Mouse (Mus musculus) MEL-GATA-1-ER (cell line): ENCODE measurements at regions not wholly inside any gene's neighbourhood (a gene's known extent, or its start where the extent isn't known, plus 50 kb on each side); places are given as distances from the start of the nearest gene placed in this dataset.
"Not testable (repeated sequence)": the region's sequence is repeated elsewhere in the genome, so short reads cannot be mapped to it uniquely, and the experiment has no call there.

ENCODE experiments used
- DNase-seq: peaks from one replicate; pipeline ENCODE4 v3.0.0-alpha.2; 2012; ENCODE audit warnings: low read depth; ENCODE audit errors: extremely low read depth

- no peak for DNase-seq
Measured at GRCm38 (mm10) chr13:4935940-4936339, 327.0 kb upstream of the Akr1e1 start.

GRCm38 (mm10) chr13:4939849-4940248 lies 330.9 kb upstream of the Akr1e1 start:
- DNase-seq, result no peak

GRCm38 (mm10) chr13:4942490-4942889 lies 333.5 kb upstream of the Akr1e1 start:
- DNase-seq, result not testable (repeated sequence)

- DNase-seq, result no peak
Measured at GRCm38 (mm10) chr13:4943046-4943445, 334.1 kb upstream of the Akr1e1 start.

GRCm38 (mm10) chr13:4955384-4955783 lies 346.4 kb upstream of the Akr1e1 start:
- DNase-seq, result no peak

GRCm38 (mm10) chr13:4964824-4965223 lies 355.9 kb upstream of the Akr1e1 start:
- DNase-seq, result no peak

GRCm38 (mm10) chr13:4970081-4970892 lies 361.3 kb upstream of the Akr1e1 start:
- no peak for DNase-seq

GRCm38 (mm10) chr13:4971472-4972067 lies 362.6 kb upstream of the Akr1e1 start:
- no peak for DNase-seq

GRCm38 (mm10) chr13:4992876-4993275 lies 383.9 kb upstream of the Akr1e1 start:
- DNase-seq, result no peak

- DNase-seq, result no peak
Measured at GRCm38 (mm10) chr13:5008296-5008695, 399.3 kb upstream of the Akr1e1 start.

GRCm38 (mm10) chr13:5022439-5022838 lies 413.5 kb upstream of the Akr1e1 start:
- no peak for DNase-seq

- no peak for DNase-seq
Measured at GRCm38 (mm10) chr13:5059859-5060258, 450.9 kb upstream of the Akr1e1 start.

- DNase-seq, result no peak
Measured at GRCm38 (mm10) chr13:5060462-5060861, 451.5 kb upstream of the Akr1e1 start.

GRCm38 (mm10) chr13:5107454-5107853 lies 498.5 kb upstream of the Akr1e1 start:
- no peak for DNase-seq

GRCm38 (mm10) chr13:5154911-5155310 lies 545.9 kb upstream of the Akr1e1 start:
- DNase-seq, result no peak

GRCm38 (mm10) chr13:5159765-5160684 lies 551.1 kb upstream of the Akr1e1 start:
- DNase-seq, result no peak

- DNase-seq, result no peak
Measured at GRCm38 (mm10) chr13:5166716-5167115, 557.7 kb upstream of the Akr1e1 start.

GRCm38 (mm10) chr13:5178996-5179395 lies 570.0 kb upstream of the Akr1e1 start:
- no peak for DNase-seq

- DNase-seq, result no peak
Measured at GRCm38 (mm10) chr13:5179552-5179951, 570.6 kb upstream of the Akr1e1 start.

GRCm38 (mm10) chr13:5185237-5185800 lies 576.3 kb upstream of the Akr1e1 start:
- DNase-seq, result not testable (repeated sequence)

GRCm38 (mm10) chr13:5202736-5203135 lies 593.8 kb upstream of the Akr1e1 start:
- DNase-seq, result no peak
